Mouse (Mus musculus) forebrain, embryonic 11.5 days (tissue): ENCODE measurements around the gene Snrnp25. TPM values are rescaled to one million over a fixed set of nuclear protein-coding genes. Genes with fewer than 3 reads are reported as not detected.

Source experiments
- ATAC-seq: fragments of 200-750 bp; cut with Nextera tagmentation; replicated peaks from 2 replicates; pipeline ENCODE4 v1.8.0; 2017; ENCODE audit warnings: moderate TSS enrichment; ENCODE audit not compliant: low FRiP score
- DNase-seq: peaks from one replicate; pipeline ENCODE4 v3.0.0-alpha.2; 2017; ENCODE audit warnings: low spot score
- H3K27ac ChIP-seq: fragments of 300-500 bp; sonication (generic); 2 replicates; pipeline ENCODE4 v1.5.1; 2014; ENCODE audit warnings: low read depth, low read length
- H3K27me3 ChIP-seq: fragments of 300-500 bp; sonication (generic); 2 replicates; pipeline ENCODE4 v1.6.1; 2014; ENCODE audit warnings: mild to moderate bottlenecking, low read length, mixed read lengths; ENCODE audit not compliant: control insufficient read depth, insufficient read depth
- H3K36me3 ChIP-seq: fragments of 300-500 bp; sonication (generic); 2 replicates; pipeline ENCODE4 v1.6.1; 2014; ENCODE audit warnings: mild to moderate bottlenecking, low read length, moderate library complexity, mixed read lengths; ENCODE audit not compliant: control insufficient read depth, insufficient read depth
- H3K4me1 ChIP-seq: fragments of 300-500 bp; sonication (generic); replicated peaks from 2 replicates; pipeline ENCODE4 v1.6.1; 2014; ENCODE audit warnings: low read length, mixed read lengths; ENCODE audit not compliant: control insufficient read depth, insufficient read depth
- H3K4me2 ChIP-seq: fragments of 300-500 bp; sonication (generic); 2 replicates; pipeline ENCODE4 v1.6.1; 2014; ENCODE audit warnings: low read depth, mild to moderate bottlenecking, low read length, moderate library complexity, mixed read lengths; ENCODE audit not compliant: severe bottlenecking
- H3K4me3 ChIP-seq: fragments of 300-500 bp; sonication (generic); 2 replicates; pipeline ENCODE4 v1.5.1; 2014; ENCODE audit warnings: low read depth, low read length
- H3K9ac ChIP-seq: fragments of 300-500 bp; sonication (generic); 2 replicates; pipeline ENCODE4 v1.6.1; 2014; ENCODE audit warnings: low read length
- H3K9me3 ChIP-seq: fragments of 300-500 bp; sonication (generic); 2 replicates; pipeline ENCODE4 v1.6.1; 2016; ENCODE audit warnings: low read length, mixed read lengths; ENCODE audit not compliant: control insufficient read depth
- WGBS: fragments of 180-500 bp; shearing (Covaris S2); extraction: QIAGEN DNeasy Blood & Tissue Kit; methylation state at CpG from one replicate; pipeline ENCODE4 v1.1.7; 2014; 5-methylcytosine and 5-hydroxymethylcytosine counted together
- polyA plus RNA-seq: library from polyadenylated mRNA; unstranded; fragments of >200 nt; fragmentation: Nextera tagmentation; extraction: Ambion mirVana; gene quantifications from 2 replicates; pipeline ENCODE4 v1.2.1, GENCODE M21; 2014

The Snrnp25 gene
- polyA plus RNA-seq, 1 experiment from 2014 or later, result 86.2 TPM

GRCm38 (mm10) chr11:32218501-32219050 lies 13.4 kb downstream of the Snrnp25 start:
- H3K4me1 ChIP-seq, result peaks cover 12% of the 10 kb centered on the region

GRCm38 (mm10) chr11:32219287-32219686 lies 14.1 kb downstream of the Snrnp25 start:
- H3K27ac ChIP-seq, result no peak overlapping the region
- H3K9ac ChIP-seq, result no peak overlapping the region
- no peaks in the 10 kb centered on the region for H3K9me3 ChIP-seq
- H3K27me3 ChIP-seq, result peaks cover 11% of the 10 kb centered on the region; the same call in 1 of the 2 replicates
- WGBS, result 90% methylated on average over 10 of the region's 10 CpGs
- ATAC-seq, result no peak
- no peaks in the 10 kb centered on the region for H3K36me3 ChIP-seq
- no peak overlapping the region for H3K4me3 ChIP-seq
- peaks cover 12% of the 10 kb centered on the region for H3K4me1 ChIP-seq
- no peak for DNase-seq
- H3K4me2 ChIP-seq, result no peak overlapping the region

More at GRCm38 (mm10) chr11:32218501-32219050, 13.4 kb downstream of the Snrnp25 start:
- Histone ChIP-seq H3K4me3 (no peak overlapping the region), H3K9me3 (no peaks in the 10 kb centered on the region), H3K4me2 (no peak overlapping the region), H3K27me3 (peaks cover 11% of the 10 kb centered on the region; the same call in 1 of the 2 replicates), H3K9ac (peak overlapping the region; percentile 29; the same call in 1 of the 2 replicates), H3K27ac (no peak overlapping the region), H3K36me3 (no peaks in the 10 kb centered on the region)
- WGBS, result 47% methylated on average over 6 of the region's 6 CpGs
- no peak for DNase-seq
- no peak for ATAC-seq

- peaks cover 12% of the 10 kb centered on the region for H3K4me1 ChIP-seq
- H3K27me3 ChIP-seq, result peaks cover 11% of the 10 kb centered on the region; the same call in 1 of the 2 replicates
- H3K27ac ChIP-seq, result no peak overlapping the region
- H3K4me3 ChIP-seq, result peak overlapping the region; percentile 74
- H3K4me2 ChIP-seq, result peak overlapping the region; percentile 99
- ATAC-seq, result peak; percentile 1; the same call in 1 of the 2 replicates
- no peak for DNase-seq
- H3K9me3 ChIP-seq, result no peaks in the 10 kb centered on the region
- peak overlapping the region; percentile 78 for H3K9ac ChIP-seq
- H3K36me3 ChIP-seq, result no peaks in the 10 kb centered on the region
- WGBS, result 31% methylated on average over 10 of the region's 10 CpGs
Measured at GRCm38 (mm10) chr11:32220607-32221224, 15.5 kb downstream of the Snrnp25 start.

- no peaks in the 10 kb centered on the region for H3K36me3 ChIP-seq
- peaks cover 12% of the 10 kb centered on the region for H3K4me1 ChIP-seq
- peak overlapping the region; percentile 99 for H3K4me2 ChIP-seq
- WGBS, result under 1% methylated on average over 45 of the region's 46 CpGs
- peak; percentile 16 for ATAC-seq
- H3K9ac ChIP-seq, result peak overlapping the region; percentile 78
- peak; percentile 81 for DNase-seq
- peaks cover 11% of the 10 kb centered on the region; the same call in 1 of the 2 replicates for H3K27me3 ChIP-seq
- peak overlapping the region; percentile 25 for H3K27ac ChIP-seq
- H3K4me3 ChIP-seq, result peak overlapping the region; percentile 74
- H3K9me3 ChIP-seq, result no peaks in the 10 kb centered on the region
Measured at GRCm38 (mm10) chr11:32221225-32221950, 16.2 kb downstream of the Snrnp25 start.

- Histone ChIP-seq H3K27me3 (peaks cover 11% of the 10 kb centered on the region; the same call in 1 of the 2 replicates), H3K4me2 (peak within 1 kb of the TSS; percentile 99), H3K4me1 (peaks cover 12% of the 10 kb centered on the region), H3K9ac (peak within 1 kb of the TSS; percentile 78), H3K36me3 (no peaks in the 10 kb centered on the region), H3K27ac (peak within 1 kb of the TSS; percentile 25), H3K9me3 (no peaks in the 10 kb centered on the region), H3K4me3 (peak within 1 kb of the TSS; percentile 74)
- ATAC-seq (peak; percentile 43), DNase-seq (no peak)
- under 1% methylated on average over 66 of the region's 72 CpGs for WGBS
Measured at GRCm38 (mm10) chr11:32221951-32222409, 16.8 kb downstream of the Snrnp25 start, which contains the start of gene Rhbdf1. TSS of gene Rhbdf1 (minus strand) at chr11:32222300.

GRCm38 (mm10) chr11:32222570-32223194 lies 17.5 kb downstream of the Snrnp25 start:
- H3K27ac ChIP-seq, result no peak overlapping the region
- no peaks in the 10 kb centered on the region for H3K9me3 ChIP-seq
- peaks cover 11% of the 10 kb centered on the region; the same call in 1 of the 2 replicates for H3K27me3 ChIP-seq
- H3K9ac ChIP-seq, result peak overlapping the region; percentile 78; the same call in 1 of the 2 replicates
- WGBS, result 8% methylated on average over 21 of the region's 21 CpGs
- peaks cover 15% of the 10 kb centered on the region for H3K4me1 ChIP-seq
- DNase-seq (no peak), ATAC-seq (no peak)
- H3K4me3 ChIP-seq, result peak overlapping the region; percentile 74
- no peaks in the 10 kb centered on the region for H3K36me3 ChIP-seq
- peak overlapping the region; percentile 99 for H3K4me2 ChIP-seq

- peaks cover 15% of the 10 kb centered on the region for H3K4me1 ChIP-seq
- peaks cover 11% of the 10 kb centered on the region; the same call in 1 of the 2 replicates for H3K27me3 ChIP-seq
Measured at GRCm38 (mm10) chr11:32223297-32223967, 18.2 kb downstream of the Snrnp25 start.

More at GRCm38 (mm10) chr11:32223297-32223967, 18.2 kb downstream of the Snrnp25 start:
- Histone ChIP-seq H3K9ac (no peak overlapping the region), H3K9me3 (no peaks in the 10 kb centered on the region), H3K27ac (no peak overlapping the region), H3K4me3 (no peak overlapping the region), H3K36me3 (no peaks in the 10 kb centered on the region), H3K4me2 (no peak overlapping the region)
- 72% methylated on average over 4 of the region's 4 CpGs for WGBS
- DNase-seq (no peak), ATAC-seq (no peak)
